Mouse (Mus musculus) heart, embryonic 11.5 days (tissue): Measurements from ENCODE around the gene Spink4. TPM values are rescaled to one million over a fixed set of nuclear protein-coding genes. Genes with fewer than 3 reads are reported as not detected.
A peak's percentile ranks its signal among the peaks of the same experiment; 100 is the strongest.

Experiments
- ATAC-seq: fragments of 200-750 bp; cut with Nextera tagmentation; replicated peaks from 2 replicates; pipeline ENCODE4 v1.8.0; 2017; ENCODE audit warnings: moderate library complexity; ENCODE audit not compliant: insufficient number of reproducible peaks, low FRiP score, low TSS enrichment
- H3K27ac ChIP-seq: fragments of 300-500 bp; sonication (generic); 2 replicates; pipeline ENCODE4 v1.5.1; 2014; ENCODE audit warnings: mild to moderate bottlenecking, low read depth, low read length
- H3K27me3 ChIP-seq: fragments of 300-500 bp; sonication (generic); 2 replicates; pipeline ENCODE4 v1.6.1; 2014; ENCODE audit warnings: mild to moderate bottlenecking, low read length, mixed read lengths; ENCODE audit not compliant: control insufficient read depth, insufficient read depth
- H3K36me3 ChIP-seq: fragments of 300-500 bp; sonication (generic); 2 replicates; pipeline ENCODE4 v1.6.1; 2014; ENCODE audit warnings: mild to moderate bottlenecking, low read length, moderate library complexity, mixed read lengths; ENCODE audit not compliant: control insufficient read depth, insufficient read depth
- H3K4me1 ChIP-seq: fragments of 300-500 bp; sonication (generic); 2 replicates; pipeline ENCODE4 v1.6.1; 2014; ENCODE audit warnings: low read length; ENCODE audit not compliant: control insufficient read depth, insufficient read depth
- H3K4me2 ChIP-seq: fragments of 300-500 bp; sonication (generic); 2 replicates; pipeline ENCODE4 v1.6.1; 2014; ENCODE audit warnings: mild to moderate bottlenecking, moderate library complexity
- H3K4me3 ChIP-seq: fragments of 300-500 bp; sonication (generic); 2 replicates; pipeline ENCODE4 v1.5.1; 2014; ENCODE audit warnings: low read depth, low read length
- H3K9ac ChIP-seq: fragments of 300-500 bp; sonication (generic); 2 replicates; pipeline ENCODE4 v1.6.1; 2014; ENCODE audit warnings: mild to moderate bottlenecking, low read depth, low read length, moderate library complexity
- H3K9me3 ChIP-seq: fragments of 300-500 bp; sonication (generic); replicated peaks from 2 replicates; pipeline ENCODE4 v1.6.1; 2016; ENCODE audit warnings: low read length; ENCODE audit not compliant: control insufficient read depth
- WGBS: fragments of 180-500 bp; shearing (Covaris S2); extraction: QIAGEN DNeasy Blood & Tissue Kit; methylation state at CpG from one replicate; pipeline ENCODE4 v1.1.7; 2014; ENCODE audit not compliant: insufficient replicate concordance; 5-methylcytosine and 5-hydroxymethylcytosine counted together
- polyA plus RNA-seq: library from polyadenylated mRNA; unstranded; fragments of >200 nt; fragmentation: Nextera tagmentation; extraction: Ambion mirVana; gene quantifications from 2 replicates; pipeline ENCODE4 v1.2.1, GENCODE M21; 2014

Spink4 gene
- polyA plus RNA-seq, 1 experiment from 2014 or later, result 5.9 TPM

DNA sequence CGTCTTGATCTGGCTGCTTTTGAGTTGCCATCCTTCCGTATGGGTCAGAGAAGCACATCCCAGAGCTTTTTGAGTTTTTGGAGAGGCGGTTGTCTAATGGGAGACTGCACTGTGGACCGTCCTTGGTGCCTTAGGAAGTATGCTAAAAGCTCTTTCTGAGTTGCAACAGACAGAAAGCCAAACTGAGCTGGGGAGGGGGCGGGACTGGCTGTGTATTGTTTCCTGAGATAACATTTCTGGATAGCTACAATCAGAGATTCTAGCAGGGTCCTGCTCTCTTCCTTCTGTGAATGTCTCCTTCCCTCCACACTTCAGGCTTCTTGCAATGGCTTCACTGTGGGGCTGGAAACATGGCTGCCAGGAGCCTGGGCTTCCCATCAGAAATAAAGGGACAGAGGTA is 42.3 kb upstream of the Spink4 start:
- Histone ChIP-seq H3K4me2 (peak overlapping the region; percentile 42), H3K36me3 (no peaks in the 10 kb centered on the region), H3K9ac (peak overlapping the region; percentile 49; the same call in 1 of the 2 replicates), H3K4me3 (no peak overlapping the region), H3K4me1 (peaks cover 38% of the 10 kb centered on the region), H3K27me3 (no peaks in the 10 kb centered on the region), H3K27ac (peak overlapping the region; percentile 18), H3K9me3 (no peaks in the 10 kb centered on the region)
- 58% methylated on average over 5 of the region's 5 CpGs for WGBS
- no peak for ATAC-seq

GRCm38 (mm10) chr4:40883200-40883599 is 36.7 kb upstream of the Spink4 start:
- no peak overlapping the region for H3K27ac ChIP-seq
- no peaks in the 10 kb centered on the region for H3K9me3 ChIP-seq
- no peak for ATAC-seq
- H3K27me3 ChIP-seq, result no peaks in the 10 kb centered on the region
- WGBS, result 88% methylated on average over 10 of the region's 10 CpGs
- no peak overlapping the region for H3K9ac ChIP-seq
- no peak overlapping the region for H3K4me3 ChIP-seq
- H3K36me3 ChIP-seq, result no peaks in the 10 kb centered on the region
- no peak overlapping the region for H3K4me2 ChIP-seq
- H3K4me1 ChIP-seq, result no peaks in the 10 kb centered on the region

DNA sequence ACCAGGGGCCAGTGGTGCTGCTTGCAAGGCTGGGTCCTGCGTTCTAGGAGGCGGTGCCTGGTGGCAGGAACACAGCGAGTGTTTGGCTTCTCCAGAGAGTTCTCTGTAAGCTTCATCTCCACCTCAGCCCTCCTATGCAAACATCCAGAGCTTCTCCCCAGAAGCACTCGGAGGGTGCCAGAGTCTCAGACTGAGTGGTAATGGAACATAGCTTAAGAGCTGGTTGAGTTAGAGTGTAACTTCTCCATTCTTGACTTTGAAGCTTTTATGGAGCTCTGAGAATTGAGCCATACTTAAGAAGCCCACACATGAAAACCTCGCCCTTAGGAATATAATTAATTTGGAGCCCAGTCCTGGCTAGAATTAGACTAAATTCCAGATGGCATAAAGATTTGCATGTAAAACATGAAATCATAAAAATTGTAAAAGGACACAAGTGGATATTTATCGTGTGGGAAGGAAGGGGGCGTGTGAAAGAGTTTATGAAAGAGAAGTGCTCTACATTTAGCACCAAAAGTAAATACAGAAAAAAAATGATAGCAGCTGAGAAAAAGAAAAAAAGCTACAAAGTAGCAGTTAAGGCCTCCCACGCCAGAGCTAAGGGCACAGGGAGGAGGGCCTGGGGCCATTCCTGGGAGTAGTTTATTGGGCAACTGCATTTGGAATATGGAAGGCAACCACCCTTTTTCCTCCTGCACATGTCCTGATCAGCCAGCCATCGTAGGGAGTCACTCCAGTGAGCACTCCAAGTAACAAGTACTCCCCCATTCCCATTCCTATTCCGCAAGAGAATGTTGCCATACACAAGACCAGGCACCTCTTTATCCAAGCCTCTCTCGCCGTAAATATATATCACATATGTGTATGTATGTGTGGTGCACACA is 35.3 kb upstream of the Spink4 start:
- no peak overlapping the region for H3K4me2 ChIP-seq
- no peaks in the 10 kb centered on the region for H3K4me1 ChIP-seq
- no peak for ATAC-seq
- no peaks in the 10 kb centered on the region for H3K27me3 ChIP-seq
- no peaks in the 10 kb centered on the region for H3K9me3 ChIP-seq
- no peak overlapping the region for H3K4me3 ChIP-seq
- H3K9ac ChIP-seq, result no peak overlapping the region
- H3K36me3 ChIP-seq, result no peaks in the 10 kb centered on the region
- 78% methylated on average over 12 of the region's 12 CpGs for WGBS
- H3K27ac ChIP-seq, result no peak overlapping the region

- H3K4me3 ChIP-seq, result no peak overlapping the region
Measured at GRCm38 (mm10) chr4:40885166-40885525, 34.7 kb upstream of the Spink4 start.

DNA sequence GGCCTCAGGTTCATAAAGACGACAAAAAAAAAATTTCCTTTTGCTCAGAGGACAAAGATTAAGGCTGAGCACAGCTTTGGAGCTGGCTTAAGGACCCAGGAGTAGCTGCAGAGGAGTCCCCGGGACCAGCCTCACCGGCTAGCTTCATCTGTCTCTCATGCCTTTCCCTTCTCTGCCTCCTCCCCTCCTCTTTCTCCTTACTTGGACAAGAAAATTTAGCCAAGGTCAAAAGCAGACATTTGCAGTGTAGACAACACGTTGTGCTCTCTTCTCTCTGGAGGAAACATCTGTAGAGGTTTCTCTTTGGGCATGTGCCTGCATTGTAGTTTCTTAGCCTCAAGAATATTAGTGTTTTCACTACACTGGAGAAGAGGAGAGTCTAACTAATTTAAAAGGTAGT is 34.0 kb upstream of the Spink4 start:
- no peak overlapping the region for H3K9ac ChIP-seq
- no peak for ATAC-seq
- H3K4me2 ChIP-seq, result no peak overlapping the region

More at GRCm38 (mm10) chr4:40885166-40885525, 34.7 kb upstream of the Spink4 start:
- Histone ChIP-seq H3K4me2 (no peak overlapping the region), H3K9ac (no peak overlapping the region), H3K9me3 (no peaks in the 10 kb centered on the region), H3K27ac (no peak overlapping the region), H3K36me3 (no peaks in the 10 kb centered on the region), H3K27me3 (no peaks in the 10 kb centered on the region), H3K4me1 (no peaks in the 10 kb centered on the region)
- 74% methylated on average over 2 of the region's 2 CpGs for WGBS
- no peak for ATAC-seq

DNA sequence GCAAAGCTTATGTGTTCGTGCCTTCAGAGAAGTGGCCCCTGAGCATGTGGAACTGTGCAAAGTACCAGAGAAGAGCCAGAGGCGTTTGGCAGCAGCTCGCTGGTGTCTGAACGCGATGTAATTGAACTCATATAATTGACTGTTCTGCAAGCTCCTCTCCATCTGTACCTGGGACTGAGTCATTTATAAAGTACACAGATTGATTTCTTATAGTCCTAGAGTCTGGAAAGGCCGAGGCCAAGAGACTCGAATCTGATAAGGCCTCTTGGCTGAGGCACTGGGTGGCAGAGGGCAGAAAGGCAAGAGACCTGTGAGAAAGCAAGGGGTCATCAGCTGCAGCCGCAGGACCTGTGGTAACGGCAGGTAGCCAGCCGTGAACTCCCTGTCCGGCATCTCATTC is 31.0 kb upstream of the Spink4 start:
- no peak overlapping the region for H3K27ac ChIP-seq
- no peak overlapping the region for H3K9ac ChIP-seq
- H3K27me3 ChIP-seq, result no peaks in the 10 kb centered on the region
- H3K36me3 ChIP-seq, result no peaks in the 10 kb centered on the region
- H3K4me1 ChIP-seq, result no peaks in the 10 kb centered on the region
- no peaks in the 10 kb centered on the region for H3K9me3 ChIP-seq
- H3K4me3 ChIP-seq, result no peak overlapping the region
- no peak overlapping the region for H3K4me2 ChIP-seq
- 74% methylated on average over 11 of the region's 11 CpGs for WGBS
- no peak for ATAC-seq

More for the DNA sequence above, 34.0 kb upstream of the Spink4 start:
- Histone ChIP-seq H3K4me1 (no peaks in the 10 kb centered on the region), H3K36me3 (no peaks in the 10 kb centered on the region), H3K4me3 (no peak overlapping the region), H3K9me3 (no peaks in the 10 kb centered on the region), H3K27ac (no peak overlapping the region), H3K27me3 (no peaks in the 10 kb centered on the region)
- 63% methylated on average over 4 of the region's 4 CpGs for WGBS

DNA sequence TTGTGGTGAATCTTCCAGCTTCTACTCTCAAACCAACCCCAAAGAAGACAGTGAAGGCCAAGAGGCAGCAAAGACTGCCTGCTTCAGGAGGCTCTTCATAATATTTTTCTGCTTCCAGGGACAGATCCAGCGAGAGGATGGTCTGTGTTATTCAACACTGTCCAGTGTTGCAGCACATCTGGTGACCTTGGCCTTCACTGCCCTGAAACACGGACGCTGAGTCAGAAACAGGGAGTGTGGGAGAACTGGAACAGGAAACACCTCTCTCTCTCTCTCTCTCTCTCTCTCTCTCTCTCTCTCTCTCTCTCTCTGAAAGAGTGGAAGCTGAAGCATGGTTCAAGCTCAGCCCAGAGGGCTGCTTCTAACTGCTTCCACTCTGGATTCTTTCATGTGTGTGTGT is 30.6 kb upstream of the Spink4 start:
- 28% methylated on average over 3 of the region's 3 CpGs for whole genome bisulfite sequencing
- no peaks in the 10 kb centered on the region for H3K27me3 ChIP-seq
- no peak overlapping the region for H3K27ac ChIP-seq
- no peaks in the 10 kb centered on the region for H3K4me1 ChIP-seq
- no peaks in the 10 kb centered on the region for H3K9me3 ChIP-seq
- H3K4me2 ChIP-seq, result no peak overlapping the region
- H3K36me3 ChIP-seq, result no peaks in the 10 kb centered on the region
- ATAC-seq, result no peak
- no peak overlapping the region for H3K4me3 ChIP-seq
- H3K9ac ChIP-seq, result no peak overlapping the region

- WGBS, result 69% methylated on average over 4 of the region's 4 CpGs
- no peak overlapping the region for H3K27ac ChIP-seq
- ATAC-seq, result no peak
Measured at GRCm38 (mm10) chr4:40889983-40890382, 29.9 kb upstream of the Spink4 start.

DNA sequence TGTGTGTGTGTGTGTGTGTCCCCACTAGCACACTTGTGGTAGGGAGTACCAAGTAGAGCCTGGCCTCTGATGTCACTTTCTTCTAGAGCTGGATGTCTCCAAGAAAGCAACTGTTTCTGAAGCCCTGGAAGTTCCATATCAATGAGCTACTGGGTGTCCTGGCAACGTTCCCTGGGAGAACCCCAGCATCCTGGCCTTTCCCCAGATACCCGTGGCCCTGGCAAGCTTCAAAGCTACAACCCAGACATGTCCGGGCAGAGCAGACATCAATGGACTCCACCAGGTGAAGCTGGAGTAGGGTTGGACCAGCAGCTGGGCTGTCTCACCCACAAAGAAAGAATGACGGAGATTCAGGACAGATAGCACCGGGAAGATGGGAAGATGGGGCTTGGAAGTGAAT is 28.6 kb upstream of the Spink4 start:
- H3K4me2 ChIP-seq, result no peak overlapping the region
- H3K4me3 ChIP-seq, result no peak overlapping the region
- H3K9ac ChIP-seq, result no peak overlapping the region
- ATAC-seq, result no peak
- no peaks in the 10 kb centered on the region for H3K9me3 ChIP-seq
- no peak overlapping the region for H3K27ac ChIP-seq
- no peaks in the 10 kb centered on the region for H3K36me3 ChIP-seq
- WGBS, result 68% methylated on average over 5 of the region's 5 CpGs
- no peaks in the 10 kb centered on the region for H3K27me3 ChIP-seq
- no peaks in the 10 kb centered on the region for H3K4me1 ChIP-seq

More at GRCm38 (mm10) chr4:40889983-40890382, 29.9 kb upstream of the Spink4 start:
- Histone ChIP-seq H3K4me1 (no peaks in the 10 kb centered on the region), H3K4me3 (no peak overlapping the region), H3K4me2 (no peak overlapping the region), H3K9me3 (no peaks in the 10 kb centered on the region), H3K36me3 (no peaks in the 10 kb centered on the region), H3K27me3 (no peaks in the 10 kb centered on the region), H3K9ac (no peak overlapping the region)
